Mouse (Mus musculus): ENCODE measurements around the gene Atn1.

DNA sequence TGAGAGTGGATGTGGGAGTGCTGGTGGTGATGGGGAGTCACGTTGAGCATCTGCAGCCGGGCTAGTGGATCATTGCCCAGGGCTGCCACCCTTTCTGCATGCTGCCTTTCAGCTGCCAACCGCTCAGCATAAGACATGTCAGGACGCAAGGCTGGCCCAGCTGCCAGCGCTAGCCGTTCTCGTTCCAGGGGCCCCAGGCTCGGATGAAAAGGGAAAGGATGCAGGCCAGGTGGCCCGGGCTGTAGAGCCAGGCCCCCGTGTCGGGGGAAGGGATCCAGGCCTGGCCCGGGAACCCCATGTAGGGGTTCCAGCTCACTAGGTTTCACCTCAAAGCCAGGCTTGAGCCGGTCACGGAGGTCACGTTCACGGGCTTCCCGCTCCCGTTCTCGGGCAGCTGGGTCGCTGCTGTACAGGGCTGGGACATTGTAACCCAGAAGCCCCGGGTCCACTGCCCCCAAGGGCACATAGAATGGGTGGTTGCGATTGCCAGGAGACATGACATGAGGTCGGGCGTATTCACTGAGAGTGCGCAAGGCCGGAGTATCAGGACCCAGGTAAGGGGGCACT lies 11.5 kb downstream of the Atn1 start:
- TF ChIP-seq CTCF (IDR thresholded peaks at IDR 0.05; ENCODE audit: extremely low read depth, insufficient read depth, low read length) (no peak), POLR2A (IDR thresholded peaks at IDR 0.05; ENCODE audit: extremely low read depth, insufficient read depth, low read length) (no peak)
